Mouse (Mus musculus) bone marrow, adult 2 months (tissue): ENCODE measurements around the gene Zbtb7a.

ENCODE experiments used
- CTCF ChIP-seq: fragments of 200-500 bp; IDR thresholded peaks from 2 replicates; pipeline ENCODE4 v1.5.1; 2011; ENCODE audit warnings: low read length, control low read depth; ENCODE audit not compliant: control insufficient read depth, insufficient read depth
- POLR2A ChIP-seq: fragments of 200-500 bp; IDR thresholded peaks from 2 replicates; pipeline ENCODE4 v1.6.1; 2011; ENCODE audit warnings: low read depth, mild to moderate bottlenecking, control low read depth, low read length, borderline replicate concordance; ENCODE audit not compliant: control insufficient read depth

DNA sequence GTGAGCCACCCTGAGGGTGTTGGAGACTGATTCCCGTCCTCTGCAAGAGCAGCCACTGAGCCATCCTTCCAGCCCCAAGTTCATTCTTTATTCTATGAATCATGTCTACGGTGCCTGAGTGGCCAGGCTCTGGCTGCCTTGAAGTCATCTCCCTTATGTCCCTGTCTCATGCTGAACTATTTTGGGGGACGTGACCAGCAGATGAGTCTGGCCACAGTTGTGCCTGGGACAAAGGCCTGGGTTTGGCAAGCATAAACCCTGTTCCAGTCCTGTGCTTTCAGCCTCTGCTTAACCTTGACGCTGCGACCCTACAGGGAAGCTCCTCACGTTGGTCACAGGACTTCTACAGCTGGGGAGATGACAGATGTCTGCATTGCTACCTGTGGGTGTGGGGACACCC is 62.3 kb downstream of the Zbtb7a start:
- TF ChIP-seq POLR2A (no peak), CTCF (no peak)
